Mouse (Mus musculus): Measurements from ENCODE around the gene Naa16. TPM values are rescaled to one million over a fixed set of nuclear protein-coding genes. Genes with fewer than 3 reads are reported as not detected.

Gene Naa16
- 22.1 and 26.2 TPM in 2 replicates for polyA plus RNA-seq (2012; ENCODE audit: low replicate concordance)

DNA sequence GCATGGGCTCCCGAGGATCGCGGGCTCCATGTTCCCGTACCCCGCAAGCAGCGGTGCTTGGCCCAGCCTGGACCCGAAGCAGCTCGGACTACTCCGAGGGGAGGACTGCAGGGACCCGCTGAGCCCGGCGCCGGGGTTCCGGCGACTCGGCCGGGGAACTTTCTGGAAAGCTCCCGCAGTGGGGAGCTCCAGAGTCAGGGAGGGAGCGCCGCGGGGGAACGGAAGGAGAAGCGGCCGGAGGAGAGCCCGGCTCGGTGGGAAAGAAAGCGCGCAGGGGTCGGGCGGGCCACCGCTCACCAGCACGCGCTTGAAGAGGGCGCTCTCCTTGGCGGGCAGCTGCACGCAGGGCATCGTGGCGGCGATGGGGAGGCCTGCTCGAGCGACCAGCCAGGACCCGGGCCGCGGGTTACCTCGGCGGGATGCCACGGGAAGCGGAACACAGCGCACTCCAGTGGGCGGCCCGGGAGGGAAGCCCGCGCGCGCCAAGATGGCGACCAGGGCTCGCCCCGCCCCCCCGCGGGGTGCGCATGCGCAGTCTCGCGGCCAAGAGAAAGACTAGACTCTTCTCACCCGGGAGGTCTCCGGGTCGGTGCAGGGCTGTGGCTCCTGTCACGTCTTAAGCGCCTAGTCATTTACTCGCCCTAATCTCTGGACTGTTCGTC, at the start of gene Naa16:
Gene Naa16, minus strand, starts transcription at position 514 of the 662 bp plus-strand sequence.

DNA sequence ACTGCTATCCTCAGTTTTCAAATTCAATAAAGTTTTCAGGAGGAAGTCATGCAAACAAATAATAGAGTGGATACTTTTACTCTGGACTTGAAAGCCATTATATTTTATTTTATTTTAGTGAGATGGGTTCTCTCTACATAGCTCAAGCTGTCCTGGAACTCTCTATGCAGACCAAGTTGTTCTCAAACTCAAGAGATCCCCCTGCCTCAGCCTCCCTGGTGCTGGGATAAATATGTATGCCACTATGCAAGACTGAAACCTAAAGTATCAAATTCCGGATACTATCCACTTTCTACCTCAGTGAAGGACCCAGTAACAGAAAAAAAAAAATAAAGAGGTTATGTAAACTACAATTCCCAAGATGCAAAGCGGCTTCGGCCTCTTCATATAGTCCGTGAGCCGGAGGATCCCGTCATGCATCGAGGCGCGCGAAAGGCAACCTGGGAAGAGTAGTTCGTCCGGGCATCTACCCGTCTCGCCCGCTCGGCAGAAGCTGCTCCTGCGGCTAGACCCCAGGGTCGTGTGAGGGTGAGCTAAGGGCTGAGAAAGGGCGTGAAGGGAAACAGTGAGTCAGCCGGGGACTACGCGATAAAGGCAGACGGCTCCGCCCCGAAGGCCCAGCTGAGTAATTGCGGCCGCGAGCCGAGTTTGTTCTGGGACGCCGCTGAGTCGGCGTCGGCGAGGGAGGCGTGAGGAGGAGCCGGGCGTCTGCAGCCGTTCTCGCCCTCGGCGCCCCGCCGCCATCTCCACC, 35.6 kb upstream of the Naa16 start, which contains the start of gene Kbtbd7:
Gene Kbtbd7, plus strand, starts transcription at position 533 of the 751 bp plus-strand sequence.

DNA sequence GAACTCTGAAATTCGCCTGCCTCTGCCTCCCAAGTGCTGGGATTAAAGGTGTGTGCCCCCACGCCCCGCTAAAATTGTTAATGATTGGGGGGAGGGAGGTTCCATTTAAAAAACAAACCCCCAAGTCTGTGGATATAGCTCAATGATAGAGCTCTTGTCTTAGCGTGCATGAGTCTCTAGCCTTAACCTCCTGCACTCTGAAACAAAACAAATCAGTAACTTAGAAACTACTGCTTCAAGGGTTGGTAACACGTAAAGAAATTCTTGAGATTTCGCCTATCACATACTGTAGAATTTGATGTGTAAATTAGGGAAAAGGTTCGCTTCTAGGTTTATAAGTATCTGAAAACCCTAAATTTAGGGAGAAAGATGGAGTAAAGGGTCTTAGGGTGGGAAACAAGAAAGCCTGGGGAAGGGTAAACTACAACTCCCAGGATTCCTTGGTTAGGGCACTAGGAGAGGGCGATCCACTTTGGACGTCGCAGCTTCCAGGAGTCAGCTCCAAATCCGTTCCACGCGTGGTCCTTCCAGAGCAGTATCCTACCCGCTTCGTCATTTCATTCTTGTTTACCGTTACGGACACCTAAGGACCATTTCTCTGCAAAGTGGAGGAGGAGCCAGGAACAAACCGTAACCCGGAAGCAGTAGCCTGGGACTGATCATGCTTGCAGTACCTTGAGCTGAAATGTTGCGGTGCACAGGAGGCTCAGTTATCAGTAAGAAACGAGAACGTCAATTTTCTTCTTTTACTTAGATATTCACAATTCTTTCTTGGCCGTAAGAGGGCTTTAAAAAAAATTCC, 6.9 kb upstream of the Naa16 start, which contains the start of gene Mtrf1:
Gene Mtrf1, plus strand, starts transcription at position 452 of the 802 bp plus-strand sequence.

DNA sequence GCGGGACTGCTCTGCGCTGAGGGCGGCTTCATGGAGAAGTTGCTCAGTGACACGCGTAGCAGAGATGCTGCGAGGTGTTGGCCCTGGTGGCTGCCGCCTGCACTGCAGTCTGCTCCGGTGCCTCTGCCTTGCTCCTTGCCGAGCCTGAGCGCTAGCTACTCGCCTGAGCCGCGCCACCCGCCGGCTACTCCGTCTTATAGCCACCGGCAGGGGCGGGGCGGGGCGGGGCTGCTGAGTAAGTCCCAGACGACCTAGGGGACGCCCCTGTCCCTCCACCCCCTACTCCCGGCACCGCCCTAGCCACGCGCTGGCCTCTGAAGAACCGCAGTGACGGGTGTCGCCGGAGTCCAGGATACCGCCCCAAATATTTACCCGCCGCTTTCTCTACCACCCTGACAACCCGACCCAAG, 89.1 kb downstream of the Naa16 start, which contains the start of gene Rgcc:
Gene Rgcc, minus strand, starts transcription at position 180 of the 410 bp plus-strand sequence.

Other genes with a start within 250 kb of the Naa16 start
- not detected in 2 replicates for gene Zfp957, start 143.4 kb downstream of the Naa16 start, polyA plus RNA-seq (2012; ENCODE audit: low replicate concordance)
- gene Rgcc, start 89.1 kb downstream of the Naa16 start, polyA plus RNA-seq (2012; ENCODE audit: low replicate concordance): 19.8 and 28.5 TPM in 2 replicates
- 0.20 and 0.33 TPM in 2 replicates for gene Mtrf1, start 7.0 kb upstream of the Naa16 start, polyA plus RNA-seq (2012; ENCODE audit: low replicate concordance)
- gene Kbtbd7, start 35.7 kb upstream of the Naa16 start, polyA plus RNA-seq (2012; ENCODE audit: low replicate concordance): 4.7 and 5.5 TPM in 2 replicates
- 0.39 and 0.46 TPM in 2 replicates for gene Kbtbd6, start 61.1 kb upstream of the Naa16 start, polyA plus RNA-seq (2012; ENCODE audit: low replicate concordance)
- 12.2 and 13.3 TPM in 2 replicates for gene Elf1, start 90.4 kb upstream of the Naa16 start, polyA plus RNA-seq (2012; ENCODE audit: low replicate concordance)
- 6.9 and 12.2 TPM in 2 replicates for gene Wbp4, start 90.7 kb upstream of the Naa16 start, polyA plus RNA-seq (2012; ENCODE audit: low replicate concordance)
- gene Sugt1, start 196.9 kb upstream of the Naa16 start, polyA plus RNA-seq (2012; ENCODE audit: low replicate concordance): 0.94 and 2.6 TPM in 2 replicates